Mouse (Mus musculus) limb, embryonic 13.5 days (tissue): ENCODE measurements around the gene Obscn. TPM values are rescaled to one million over a fixed set of nuclear protein-coding genes. Genes with fewer than 3 reads are reported as not detected.

Source experiments
- ATAC-seq: fragments of 200-750 bp; cut with Nextera tagmentation; 2 replicates; pipeline ENCODE4 v1.8.0; 2017; ENCODE audit warnings: low read depth, moderate number of reproducible peaks, moderate TSS enrichment; ENCODE audit not compliant: low FRiP score
- H3K27ac ChIP-seq: fragments of 300-500 bp; sonication (generic); 2 replicates; pipeline ENCODE4 v1.5.1; 2015; ENCODE audit warnings: inconsistent platforms, mild to moderate bottlenecking, moderate library complexity
- H3K27me3 ChIP-seq: fragments of 300-500 bp; sonication (generic); 2 replicates; pipeline ENCODE4 v1.6.1; 2015; ENCODE audit warnings: mild to moderate bottlenecking, inconsistent platforms
- H3K36me3 ChIP-seq: fragments of 300-500 bp; sonication (generic); 2 replicates; pipeline ENCODE4 v1.6.1; 2015; ENCODE audit warnings: inconsistent platforms, mild to moderate bottlenecking, moderate library complexity
- H3K4me1 ChIP-seq: fragments of 300-500 bp; sonication (generic); 2 replicates; pipeline ENCODE4 v1.6.1; 2015; ENCODE audit warnings: inconsistent platforms
- H3K4me2 ChIP-seq: fragments of 300-500 bp; sonication (generic); replicated peaks from 2 replicates; pipeline ENCODE4 v1.6.1; 2015; ENCODE audit warnings: inconsistent platforms, mild to moderate bottlenecking, moderate library complexity
- H3K4me3 ChIP-seq: fragments of 300-500 bp; sonication (generic); 2 replicates; pipeline ENCODE4 v1.5.1; 2015; ENCODE audit warnings: moderate library complexity, mild to moderate bottlenecking, inconsistent platforms
- H3K9ac ChIP-seq: fragments of 300-500 bp; sonication (generic); 2 replicates; pipeline ENCODE4 v1.6.1; 2015; ENCODE audit warnings: mild to moderate bottlenecking, inconsistent platforms
- H3K9me3 ChIP-seq: fragments of 300-500 bp; sonication (generic); 2 replicates; pipeline ENCODE4 v1.6.1; 2016; ENCODE audit warnings: inconsistent platforms
- WGBS: fragments of 180-500 bp; shearing (Covaris S2); methylation state at CpG from one replicate; pipeline ENCODE4 v1.1.7; 2015; 5-methylcytosine and 5-hydroxymethylcytosine counted together
- polyA plus RNA-seq: library from polyadenylated mRNA; unstranded; fragments of >200 nt; fragmentation: Nextera tagmentation; extraction: Ambion mirVana; gene quantifications from 2 replicates; pipeline ENCODE4 v1.2.1, GENCODE M21; 2015

Gene Obscn
- polyA plus RNA-seq, 1 experiment from 2014 or later: 1.7 TPM

- WGBS: 3% methylated on average over 67 of the region's 68 CpGs
- Histone ChIP-seq H3K9me3 (no peaks in the 10 kb centered on the region), H3K27ac (peak within 1 kb of the TSS; percentile 97), H3K4me3 (peak within 1 kb of the TSS; percentile 66), H3K9ac (peak within 1 kb of the TSS; percentile 82), H3K4me2 (peak within 1 kb of the TSS; percentile 73), H3K27me3 (no peaks in the 10 kb centered on the region), H3K4me1 (peaks cover 12% of the 10 kb centered on the region), H3K36me3 (peaks cover 4% of the 10 kb centered on the region)
- peak; percentile 98 for ATAC-seq
Measured at GRCm38 (mm10) chr11:59163255-59164236, 27.3 kb upstream of the Obscn start, which contains the start of gene Iba57. Gene Iba57, minus strand, starts transcription at chr11:59163739.

- peaks cover 13% of the 10 kb centered on the region for H3K36me3 ChIP-seq
- H3K4me1 ChIP-seq: peaks cover 12% of the 10 kb centered on the region
- H3K4me3 ChIP-seq: peak overlapping the region; percentile 66
- peak overlapping the region; percentile 48 for H3K27ac ChIP-seq
- ATAC-seq: no peak
- no peaks in the 10 kb centered on the region for H3K27me3 ChIP-seq
- H3K9ac ChIP-seq: peak overlapping the region; percentile 59
- H3K9me3 ChIP-seq: no peaks in the 10 kb centered on the region
- peak overlapping the region; percentile 73 for H3K4me2 ChIP-seq
- 61% methylated on average over 9 of the region's 9 CpGs for WGBS
Measured at GRCm38 (mm10) chr11:59162443-59163254, 26.4 kb upstream of the Obscn start.

DNA sequence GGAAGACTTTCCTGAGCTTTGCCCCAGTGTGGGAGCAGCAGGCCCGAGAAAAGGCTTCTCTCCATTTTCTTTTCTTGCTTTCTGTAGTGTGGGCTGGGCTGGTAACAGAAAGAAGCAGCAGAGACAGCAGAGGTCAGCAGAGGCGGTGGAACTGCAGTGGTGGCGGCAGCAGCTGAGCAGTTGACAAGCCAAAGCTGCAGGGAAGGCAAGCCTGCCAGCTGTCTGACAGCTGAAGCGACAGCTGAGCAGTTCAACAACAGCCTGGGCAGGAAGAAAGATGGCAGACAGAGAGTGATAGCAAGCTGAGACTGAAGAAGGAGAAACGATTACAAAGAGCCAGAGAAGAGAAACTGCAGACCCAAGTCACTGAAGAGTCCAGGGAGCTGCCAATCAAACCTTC, 25.2 kb upstream of the Obscn start:
- 76% methylated on average over 5 of the region's 5 CpGs for WGBS
- H3K27ac ChIP-seq: no peak overlapping the region; the same call in 1 of the 2 replicates
- H3K9me3 ChIP-seq: no peaks in the 10 kb centered on the region
- no peaks in the 10 kb centered on the region for H3K27me3 ChIP-seq
- H3K4me1 ChIP-seq: peaks cover 12% of the 10 kb centered on the region
- no peak overlapping the region for H3K4me2 ChIP-seq
- H3K36me3 ChIP-seq: peaks cover 17% of the 10 kb centered on the region
- no peak for ATAC-seq
- no peak overlapping the region; the same call in 1 of the 2 replicates for H3K9ac ChIP-seq
- H3K4me3 ChIP-seq: no peak overlapping the region

DNA sequence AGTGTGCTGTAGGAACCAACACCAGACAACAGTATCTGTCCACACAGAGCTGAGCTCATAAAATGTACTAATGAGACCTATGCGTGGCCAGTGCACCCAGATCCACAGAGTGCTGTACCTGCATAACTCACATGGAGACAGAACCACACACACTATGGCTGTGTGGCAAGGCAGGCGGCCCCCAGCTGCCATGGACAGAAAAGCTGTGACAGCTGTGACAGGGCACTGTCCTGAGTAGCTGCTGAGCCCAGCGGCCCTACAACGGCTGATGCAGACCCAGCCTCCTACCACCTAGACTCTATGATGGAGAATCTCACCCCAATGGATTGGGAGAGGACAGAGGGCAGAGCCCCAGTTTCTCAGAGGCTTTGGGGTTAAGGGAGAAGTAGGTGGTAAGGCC, 23.4 kb upstream of the Obscn start:
- ATAC-seq: no peak
- Histone ChIP-seq H3K4me3 (no peak overlapping the region), H3K4me2 (no peak overlapping the region), H3K9ac (peak overlapping the region; percentile 25; the same call in 1 of the 2 replicates), H3K27me3 (no peaks in the 10 kb centered on the region), H3K9me3 (no peaks in the 10 kb centered on the region), H3K36me3 (peaks cover 25% of the 10 kb centered on the region), H3K27ac (no peak overlapping the region), H3K4me1 (peaks cover 12% of the 10 kb centered on the region)
- 90% methylated on average over 4 of the region's 4 CpGs for WGBS

DNA sequence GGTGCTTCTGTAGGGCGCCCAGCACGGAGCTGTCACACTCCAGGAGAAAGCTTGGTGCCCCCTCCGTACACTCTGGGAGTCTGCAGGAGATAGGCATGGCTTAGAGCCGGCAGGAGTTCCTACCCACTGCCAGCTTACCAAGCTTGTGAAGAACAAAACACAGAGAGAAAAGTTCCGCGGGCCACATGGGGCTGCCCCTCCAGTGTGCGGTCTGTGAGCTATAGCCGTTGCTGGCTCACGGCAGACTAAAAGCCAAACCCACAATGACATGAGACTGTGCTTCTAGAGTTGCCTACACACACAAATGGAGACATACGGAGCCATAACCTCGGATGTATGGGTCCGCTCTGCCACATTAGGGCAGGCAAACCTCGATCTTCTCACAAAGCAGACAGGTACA, 22.9 kb upstream of the Obscn start:
- H3K9me3 ChIP-seq: no peaks in the 10 kb centered on the region
- H3K27me3 ChIP-seq: no peaks in the 10 kb centered on the region
- no peak overlapping the region for H3K9ac ChIP-seq
- peaks cover 25% of the 10 kb centered on the region for H3K36me3 ChIP-seq
- H3K4me1 ChIP-seq: peaks cover 10% of the 10 kb centered on the region
- no peak overlapping the region for H3K27ac ChIP-seq
- 94% methylated on average over 13 of the region's 13 CpGs for WGBS
- H3K4me2 ChIP-seq: no peak overlapping the region
- H3K4me3 ChIP-seq: no peak overlapping the region
- ATAC-seq: no peak

GRCm38 (mm10) chr11:59155900-59156299, 19.7 kb upstream of the Obscn start:
- no peak overlapping the region for H3K4me2 ChIP-seq
- H3K27me3 ChIP-seq: no peaks in the 10 kb centered on the region
- H3K36me3 ChIP-seq: peaks cover 25% of the 10 kb centered on the region
- 85% methylated on average over 5 of the region's 5 CpGs for WGBS
- H3K9me3 ChIP-seq: no peaks in the 10 kb centered on the region
- no peak for ATAC-seq
- no peaks in the 10 kb centered on the region for H3K4me1 ChIP-seq
- H3K4me3 ChIP-seq: no peak overlapping the region
- H3K9ac ChIP-seq: no peak overlapping the region
- H3K27ac ChIP-seq: no peak overlapping the region

- 85% methylated on average over 7 of the region's 7 CpGs for WGBS
- Histone ChIP-seq H3K4me2 (no peak overlapping the region), H3K4me1 (no peaks in the 10 kb centered on the region)
Measured at GRCm38 (mm10) chr11:59154220-59154619, 18.0 kb upstream of the Obscn start.

DNA sequence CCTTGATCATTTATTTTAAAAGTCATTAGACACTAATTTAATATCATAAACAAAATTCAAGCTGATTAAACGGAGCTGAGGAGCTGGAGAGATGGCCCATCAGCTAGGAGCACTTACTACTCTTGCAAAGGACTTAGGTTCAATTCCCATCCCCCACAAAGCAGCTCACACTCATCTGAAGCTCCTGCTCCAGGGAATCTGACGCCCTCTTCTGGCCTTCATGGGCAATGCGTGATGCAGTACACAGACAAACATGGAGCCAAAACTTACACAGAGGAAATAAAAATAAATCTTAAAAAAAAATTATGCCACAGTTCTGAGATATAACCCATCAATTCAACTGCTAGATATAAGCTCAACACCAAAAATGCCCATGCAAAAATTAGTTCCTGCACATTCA, 15.5 kb upstream of the Obscn start:
- Histone ChIP-seq H3K4me2 (no peak overlapping the region), H3K9me3 (no peaks in the 10 kb centered on the region), H3K36me3 (peaks cover 11% of the 10 kb centered on the region), H3K9ac (no peak overlapping the region), H3K27me3 (no peaks in the 10 kb centered on the region), H3K4me3 (no peak overlapping the region), H3K27ac (no peak overlapping the region), H3K4me1 (no peaks in the 10 kb centered on the region)
- WGBS: 34% methylated on average over 3 of the region's 3 CpGs
- ATAC-seq: no peak

More at GRCm38 (mm10) chr11:59154220-59154619, 18.0 kb upstream of the Obscn start:
- no peak overlapping the region for H3K9ac ChIP-seq
- no peak overlapping the region for H3K27ac ChIP-seq
- no peaks in the 10 kb centered on the region for H3K27me3 ChIP-seq
- H3K9me3 ChIP-seq: no peaks in the 10 kb centered on the region
- ATAC-seq: peak; percentile 61
- H3K4me3 ChIP-seq: no peak overlapping the region
- H3K36me3 ChIP-seq: peaks cover 25% of the 10 kb centered on the region

DNA sequence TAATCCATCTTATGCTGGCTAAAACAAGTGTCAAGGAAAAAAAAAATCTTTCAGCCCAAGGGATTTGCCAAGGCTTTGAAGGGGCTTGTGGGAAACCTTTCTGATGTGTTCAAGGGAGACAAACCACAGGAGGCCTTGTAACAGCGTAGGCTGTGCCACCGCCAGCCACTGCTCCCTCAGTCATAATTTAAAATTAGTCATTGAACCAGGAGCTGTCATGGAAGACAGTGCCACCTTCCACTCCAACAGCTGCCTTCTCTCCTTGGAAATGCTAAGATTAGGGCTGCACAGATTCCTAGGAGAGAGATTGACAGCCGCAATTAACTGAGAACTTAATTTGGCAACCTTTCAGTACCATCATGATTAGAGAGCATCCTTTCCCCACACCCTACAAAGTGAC, 13.1 kb upstream of the Obscn start:
- ATAC-seq: no peak
- H3K27me3 ChIP-seq: no peaks in the 10 kb centered on the region
- no peak overlapping the region for H3K9ac ChIP-seq
- H3K4me1 ChIP-seq: no peaks in the 10 kb centered on the region
- H3K9me3 ChIP-seq: no peaks in the 10 kb centered on the region
- H3K27ac ChIP-seq: no peak overlapping the region
- H3K4me3 ChIP-seq: no peak overlapping the region
- H3K36me3 ChIP-seq: no peaks in the 10 kb centered on the region
- 60% methylated on average over 3 of the region's 3 CpGs for WGBS
- H3K4me2 ChIP-seq: no peak overlapping the region

- Histone ChIP-seq H3K9me3 (no peaks in the 10 kb centered on the region), H3K4me3 (no peak overlapping the region), H3K4me2 (no peak overlapping the region), H3K9ac (no peak overlapping the region), H3K27ac (no peak overlapping the region), H3K36me3 (no peaks in the 10 kb centered on the region), H3K27me3 (peaks cover 14% of the 10 kb centered on the region), H3K4me1 (no peaks in the 10 kb centered on the region)
- ATAC-seq: no peak
- 74% methylated on average over 5 of the region's 5 CpGs for WGBS
Measured at GRCm38 (mm10) chr11:59142962-59143361, 6.8 kb upstream of the Obscn start.

DNA sequence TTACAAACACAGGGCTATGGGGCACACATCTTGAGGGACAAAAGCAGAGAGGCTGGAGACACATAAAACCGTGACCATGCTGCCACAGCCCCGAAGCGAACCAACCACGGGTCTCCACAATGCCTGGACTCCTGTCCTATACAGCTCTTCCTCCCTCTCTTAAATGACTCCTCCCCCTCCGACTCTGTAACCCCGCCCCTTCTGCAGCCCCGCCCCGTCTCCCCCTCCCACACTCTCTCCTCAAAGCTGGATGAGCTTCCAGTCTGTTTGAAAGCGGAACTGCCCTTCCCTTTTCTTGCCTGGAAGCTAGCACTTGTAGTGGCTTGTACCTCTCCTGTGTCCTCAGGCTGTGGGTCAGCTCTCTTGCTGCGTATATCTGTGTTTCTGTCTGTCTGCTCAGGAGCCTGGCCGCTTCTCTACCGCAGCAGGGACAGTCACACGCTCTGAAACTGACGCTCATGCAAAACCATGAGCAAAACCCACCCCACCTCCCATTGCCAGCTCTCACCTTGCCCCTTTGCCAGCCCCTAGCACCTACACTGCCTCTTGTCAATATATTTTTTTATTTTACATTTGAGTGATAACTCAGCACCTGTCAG, 5.7 kb upstream of the Obscn start:
- ATAC-seq: 0 out of 2 replicates have a peak, but pooled peaks have one; percentile 45
- 7% methylated on average over 14 of the region's 14 CpGs for WGBS

More for the DNA sequence above, 5.7 kb upstream of the Obscn start:
- no peaks in the 10 kb centered on the region for H3K36me3 ChIP-seq
- H3K27me3 ChIP-seq: peaks cover 25% of the 10 kb centered on the region
- H3K4me3 ChIP-seq: no peak overlapping the region
- H3K4me2 ChIP-seq: peak overlapping the region; percentile 39
- H3K4me1 ChIP-seq: no peaks in the 10 kb centered on the region
- H3K9ac ChIP-seq: no peak overlapping the region
- H3K27ac ChIP-seq: no peak overlapping the region
- H3K9me3 ChIP-seq: no peaks in the 10 kb centered on the region
